Mouse (Mus musculus): ENCODE data around the gene Zfp248. TPM values are rescaled to one million over a fixed set of nuclear protein-coding genes. Genes with fewer than 3 reads are reported as not detected.
A peak's percentile ranks its signal among the peaks of the same experiment; 100 is the strongest.

Zfp248 gene
- polyA plus RNA-seq, 1 experiment from 2014 or later: 18.6 TPM

GRCm38 (mm10) chr6:118410428-118410827 is 44.9 kb downstream of the Zfp248 start:
- Histone ChIP-seq H3K9ac (no peak overlapping the region), H3K4me2 (no peak overlapping the region), H3K27me3 (replicated peaks) (no peaks in the 10 kb centered on the region), H3K9me3 (no peaks in the 10 kb centered on the region), H3K27ac (no peak overlapping the region), H3K36me3 (replicated peaks) (peaks cover 55% of the 10 kb centered on the region), H3K4me1 (no peaks in the 10 kb centered on the region), H3K4me3 (no peak overlapping the region)
- no peak for ATAC-seq (replicated peaks)
- 77% methylated on average over 1 of the region's 1 CpGs for WGBS

DNA sequence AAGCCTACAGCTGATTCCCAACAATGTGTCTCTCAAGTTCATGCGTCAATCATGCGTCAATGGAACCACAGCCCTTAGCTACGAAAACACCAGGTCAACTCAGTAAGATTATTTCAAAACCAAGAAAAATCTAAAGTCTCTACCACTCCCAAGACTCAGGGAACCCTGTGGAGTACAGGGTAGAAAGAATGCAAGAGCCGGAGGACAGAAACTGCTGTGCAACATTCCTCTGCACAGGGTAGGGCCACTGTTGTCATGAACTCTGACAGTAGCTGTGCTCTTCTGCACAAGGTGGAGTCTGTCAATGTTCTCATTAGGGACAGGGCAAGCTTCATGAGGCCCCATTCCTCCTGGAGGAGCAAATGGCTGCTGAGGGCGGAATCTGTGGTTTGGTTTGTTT is 46.8 kb downstream of the Zfp248 start:
- H3K27me3 ChIP-seq (replicated peaks): no peaks in the 10 kb centered on the region
- 92% methylated on average over 5 of the region's 5 CpGs for WGBS
- no peak overlapping the region for H3K4me2 ChIP-seq
- no peak overlapping the region for H3K4me3 ChIP-seq
- H3K4me1 ChIP-seq: no peaks in the 10 kb centered on the region
- no peak overlapping the region for H3K9ac ChIP-seq
- H3K9me3 ChIP-seq: no peaks in the 10 kb centered on the region
- peaks cover 59% of the 10 kb centered on the region for H3K36me3 ChIP-seq (replicated peaks)
- no peak overlapping the region for H3K27ac ChIP-seq
- no peak for ATAC-seq (replicated peaks)

GRCm38 (mm10) chr6:118406421-118406820 is 48.9 kb downstream of the Zfp248 start:
- Histone ChIP-seq H3K36me3 (replicated peaks) (peaks cover 54% of the 10 kb centered on the region), H3K27me3 (replicated peaks) (no peaks in the 10 kb centered on the region), H3K27ac (no peak overlapping the region), H3K9ac (no peak overlapping the region), H3K4me3 (no peak overlapping the region), H3K9me3 (no peaks in the 10 kb centered on the region), H3K4me1 (no peaks in the 10 kb centered on the region), H3K4me2 (no peak overlapping the region)
- 80% methylated on average over 4 of the region's 4 CpGs for WGBS
- ATAC-seq (replicated peaks): no peak

GRCm38 (mm10) chr6:118390746-118391145 is 64.6 kb downstream of the Zfp248 start:
- Histone ChIP-seq H3K27ac (no peak overlapping the region), H3K27me3 (replicated peaks) (no peaks in the 10 kb centered on the region), H3K9ac (no peak overlapping the region), H3K9me3 (no peaks in the 10 kb centered on the region), H3K36me3 (replicated peaks) (peaks cover 59% of the 10 kb centered on the region), H3K4me2 (no peak overlapping the region), H3K4me1 (no peaks in the 10 kb centered on the region), H3K4me3 (no peak overlapping the region)
- no peak for ATAC-seq (replicated peaks)

DNA sequence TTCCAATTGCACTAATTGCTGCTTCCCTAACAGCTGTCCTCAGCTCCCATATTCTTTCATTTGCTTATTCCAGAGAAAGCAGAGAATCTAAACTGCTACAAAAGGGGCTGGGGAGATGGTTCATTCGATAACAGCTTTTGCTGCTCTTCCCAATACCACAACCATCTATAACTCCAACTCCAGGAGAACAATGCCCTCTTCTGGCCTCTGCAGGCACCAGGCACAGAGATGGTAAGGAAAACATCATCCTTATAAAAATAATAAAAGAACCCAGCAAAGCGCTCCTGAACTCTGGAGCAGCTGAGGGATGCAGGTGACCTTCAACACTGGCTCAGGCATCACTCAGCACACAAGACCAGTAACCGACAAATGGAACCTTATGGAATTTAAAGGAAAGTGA is 69.4 kb downstream of the Zfp248 start:
- no peaks in the 10 kb centered on the region for H3K9me3 ChIP-seq
- H3K27ac ChIP-seq: no peak overlapping the region
- H3K4me1 ChIP-seq: no peaks in the 10 kb centered on the region
- no peak for ATAC-seq (replicated peaks)
- WGBS: 92% methylated on average over 3 of the region's 3 CpGs
- H3K36me3 ChIP-seq (replicated peaks): peaks cover 33% of the 10 kb centered on the region
- no peak overlapping the region for H3K4me3 ChIP-seq
- no peak overlapping the region for H3K9ac ChIP-seq
- no peaks in the 10 kb centered on the region for H3K27me3 ChIP-seq (replicated peaks)
- H3K4me2 ChIP-seq: no peak overlapping the region

- ATAC-seq (replicated peaks): no peak
- no peak overlapping the region for H3K27ac ChIP-seq
- H3K9me3 ChIP-seq: no peaks in the 10 kb centered on the region
- 89% methylated on average over 4 of the region's 4 CpGs for WGBS
- no peak overlapping the region for H3K4me3 ChIP-seq
- H3K9ac ChIP-seq: no peak overlapping the region
- peaks cover 16% of the 10 kb centered on the region for H3K36me3 ChIP-seq (replicated peaks)
- H3K4me1 ChIP-seq: peaks cover 6% of the 10 kb centered on the region
- H3K27me3 ChIP-seq (replicated peaks): no peaks in the 10 kb centered on the region
- no peak overlapping the region for H3K4me2 ChIP-seq
Observed at GRCm38 (mm10) chr6:118381234-118381633, 74.1 kb downstream of the Zfp248 start.

GRCm38 (mm10) chr6:118380630-118381029 is 74.7 kb downstream of the Zfp248 start:
- 70% methylated on average over 3 of the region's 3 CpGs for WGBS
- peaks cover 16% of the 10 kb centered on the region for H3K36me3 ChIP-seq (replicated peaks)

DNA sequence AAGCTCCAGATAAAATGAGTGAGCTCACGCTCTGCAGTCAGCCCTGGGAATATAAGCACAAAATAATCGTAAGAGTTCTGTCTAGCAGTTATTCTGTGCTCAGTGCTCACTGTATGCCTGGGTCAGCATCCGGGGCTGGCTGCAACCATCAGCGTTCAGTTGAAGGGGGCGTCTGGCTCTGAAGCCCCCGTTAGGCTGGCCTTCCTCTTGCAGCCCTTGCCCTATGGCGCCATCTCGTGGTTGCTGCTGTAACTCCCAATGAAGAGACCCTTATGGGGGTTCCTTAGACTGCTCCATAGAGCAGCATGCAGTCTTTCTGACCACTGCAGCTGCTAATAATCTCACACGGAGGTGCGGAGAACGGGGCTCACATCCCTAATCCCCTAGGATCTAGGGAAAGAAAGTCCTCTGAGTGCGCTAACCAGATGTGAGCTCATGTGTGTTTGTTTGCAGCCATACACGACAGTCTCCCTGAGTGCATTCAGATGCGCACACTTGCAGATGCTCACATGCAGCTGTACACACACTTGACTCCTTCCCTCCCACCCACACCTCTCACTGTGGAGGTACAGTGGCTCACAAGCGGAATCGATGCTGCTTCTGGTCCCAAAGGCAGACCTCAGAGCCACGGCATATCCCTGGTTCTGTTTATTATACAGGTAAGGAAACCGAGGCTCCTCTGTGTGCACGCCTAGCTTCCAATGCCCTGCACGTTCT is 75.7 kb downstream of the Zfp248 start:
- Histone ChIP-seq H3K4me3 (0 out of 2 replicates have a peak overlapping the region, but pooled peaks have one; percentile 4), H3K9me3 (no peaks in the 10 kb centered on the region), H3K36me3 (replicated peaks) (peaks cover 16% of the 10 kb centered on the region), H3K9ac (peak overlapping the region; percentile 34; the same call in 1 of the 2 replicates), H3K4me2 (peak overlapping the region; percentile 43), H3K27ac (no peak overlapping the region), H3K27me3 (replicated peaks) (no peaks in the 10 kb centered on the region), H3K4me1 (peaks cover 6% of the 10 kb centered on the region)
- ATAC-seq (replicated peaks): peak; percentile 91
- 27% methylated on average over 20 of the region's 20 CpGs for WGBS

More at GRCm38 (mm10) chr6:118380630-118381029, 74.7 kb downstream of the Zfp248 start:
- H3K27ac ChIP-seq: no peak overlapping the region
- no peak for ATAC-seq (replicated peaks)
- peaks cover 6% of the 10 kb centered on the region for H3K4me1 ChIP-seq
- no peak overlapping the region for H3K4me2 ChIP-seq
- no peaks in the 10 kb centered on the region for H3K9me3 ChIP-seq
- no peaks in the 10 kb centered on the region for H3K27me3 ChIP-seq (replicated peaks)
- no peak overlapping the region for H3K9ac ChIP-seq
- H3K4me3 ChIP-seq: no peak overlapping the region

DNA sequence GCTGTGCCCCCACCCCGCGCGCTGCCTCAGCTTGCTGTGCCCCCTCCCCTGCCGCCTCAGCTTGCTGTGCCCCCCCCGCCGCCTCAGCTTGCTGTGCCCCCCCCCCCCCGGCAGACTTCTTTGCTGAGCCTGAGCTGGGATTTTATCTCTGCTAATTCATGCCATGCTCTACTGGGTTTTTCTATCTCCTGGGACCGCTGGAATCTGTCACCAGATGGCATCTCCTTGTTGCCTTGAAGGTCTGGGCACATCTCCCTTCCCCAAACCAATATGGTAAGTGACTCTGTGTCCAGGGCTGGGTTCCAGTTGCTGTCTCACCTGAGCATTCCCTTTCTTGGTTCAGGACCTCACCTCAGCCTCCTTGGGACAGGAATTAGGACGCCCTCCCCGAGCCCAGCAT is 77.7 kb downstream of the Zfp248 start:
- H3K27me3 ChIP-seq (replicated peaks): no peaks in the 10 kb centered on the region
- H3K4me1 ChIP-seq: peaks cover 6% of the 10 kb centered on the region
- H3K4me3 ChIP-seq: no peak overlapping the region
- H3K9me3 ChIP-seq: no peaks in the 10 kb centered on the region
- peaks cover under 1% of the 10 kb centered on the region; the same call in 1 of the 2 replicates for H3K36me3 ChIP-seq (replicated peaks)
- no peak for ATAC-seq (replicated peaks)
- 46% methylated on average over 10 of the region's 10 CpGs for WGBS
- H3K4me2 ChIP-seq: no peak overlapping the region
- H3K27ac ChIP-seq: no peak overlapping the region
- no peak overlapping the region for H3K9ac ChIP-seq

Small RNA genes lying within 50 kb of the gene (microRNA-seq; reads per million reads assigned to microRNA genes)
- not detected for gene Gm25953

Other genes starting within 250 kb of the Zfp248 start
- gene Bms1, start 36.1 kb downstream of the Zfp248 start, polyA plus RNA-seq (2015; fragmentation: Nextera tagmentation; extraction: Ambion mirVana): 23.1 and 23.2 TPM in 2 replicates
- 12.5 and 12.6 TPM in 2 replicates for gene Zfp9, start 23.8 kb upstream of the Zfp248 start, polyA plus RNA-seq (2015; fragmentation: Nextera tagmentation; extraction: Ambion mirVana)
- 16.7 and 17.6 TPM in 2 replicates for gene Ankrd26, start 106.7 kb upstream of the Zfp248 start, polyA plus RNA-seq (2015; fragmentation: Nextera tagmentation; extraction: Ambion mirVana)